Mouse (Mus musculus): ENCODE data around the gene Rgs6.
A peak's percentile ranks its signal among the peaks of the same experiment; 100 is the strongest.

DNA sequence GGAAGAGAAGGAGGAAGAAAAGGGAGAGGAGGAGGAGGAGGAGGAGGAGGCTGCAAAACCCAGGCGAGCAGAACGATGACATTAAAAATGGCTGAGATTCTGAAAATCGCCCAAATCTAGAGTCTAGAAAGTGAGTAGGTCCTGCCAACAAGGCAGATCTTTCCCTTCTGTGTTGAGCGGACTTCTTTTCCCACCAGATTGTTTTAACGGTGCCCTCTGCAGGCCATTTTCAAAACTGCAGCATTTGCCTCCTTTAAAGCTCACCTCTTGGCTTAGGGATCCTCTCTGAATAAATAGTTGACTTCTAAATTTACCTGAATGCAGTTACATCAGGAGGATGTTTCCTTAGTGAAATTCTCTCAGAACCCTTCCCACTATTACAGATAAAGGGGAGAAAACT lies 358.4 kb downstream of the Rgs6 start:
- TF ChIP-seq CTCF (IDR thresholded peaks at IDR 0.05; ENCODE audit: low read depth) (peak; percentile 56), EP300 (IDR thresholded peaks at IDR 0.05; ENCODE audit: low read depth) (no peak)

Measured in liver, embryonic 14.5 days (tissue).